Mouse (Mus musculus) midbrain, embryonic 14.5 days (tissue): Measurements from ENCODE around the gene Cbfa2t3. TPM values are rescaled to one million over a fixed set of nuclear protein-coding genes. Genes with fewer than 3 reads are reported as not detected.

Experiments used
- ATAC-seq: fragments of 200-750 bp; cut with Nextera tagmentation; 2 replicates; pipeline ENCODE4 v1.8.0; 2017; ENCODE audit warnings: moderate number of reproducible peaks, moderate library complexity; ENCODE audit not compliant: low FRiP score, low TSS enrichment
- DNase-seq: peaks from one replicate; pipeline ENCODE4 v3.0.0-alpha.2; 2015
- H3K27ac ChIP-seq: fragments of 300-500 bp; sonication (generic); replicated peaks from 2 replicates; pipeline ENCODE4 v1.5.1; 2014; ENCODE audit warnings: mild to moderate bottlenecking, low read depth, low read length, moderate library complexity
- H3K27me3 ChIP-seq: fragments of 300-500 bp; sonication (generic); 2 replicates; pipeline ENCODE4 v1.6.1; 2014; ENCODE audit warnings: low read length, control low read depth, mixed read lengths; ENCODE audit not compliant: control insufficient read depth, insufficient read depth
- H3K36me3 ChIP-seq: fragments of 300-500 bp; sonication (generic); 2 replicates; pipeline ENCODE4 v1.6.1; 2014; ENCODE audit warnings: low read length, control low read depth; ENCODE audit not compliant: control insufficient read depth, insufficient read depth
- H3K4me1 ChIP-seq: fragments of 300-500 bp; sonication (generic); 2 replicates; pipeline ENCODE4 v1.6.1; 2014; ENCODE audit warnings: mild to moderate bottlenecking, antibody characterized with exemption, low read length, control low read depth; ENCODE audit not compliant: control insufficient read depth, insufficient read depth
- H3K4me2 ChIP-seq: fragments of 300-500 bp; sonication (generic); 2 replicates; pipeline ENCODE4 v1.6.1; 2014; ENCODE audit warnings: mild to moderate bottlenecking, low read length, moderate library complexity
- H3K4me3 ChIP-seq: fragments of 300-500 bp; sonication (generic); replicated peaks from 2 replicates; pipeline ENCODE4 v1.5.1; 2014; ENCODE audit warnings: low read depth, low read length
- H3K9ac ChIP-seq: fragments of 300-500 bp; sonication (generic); replicated peaks from 2 replicates; pipeline ENCODE4 v1.6.1; 2014; ENCODE audit warnings: mild to moderate bottlenecking, low read length, moderate library complexity
- H3K9me3 ChIP-seq: fragments of 300-500 bp; sonication (generic); 2 replicates; pipeline ENCODE4 v1.6.1; 2016; ENCODE audit warnings: low read length, control low read depth, mixed read lengths; ENCODE audit not compliant: control insufficient read depth
- WGBS: fragments of 180-500 bp; shearing (Covaris S2); extraction: QIAGEN DNeasy Blood & Tissue Kit; methylation state at CpG from one replicate; pipeline ENCODE4 v1.1.7; 2014; 5-methylcytosine and 5-hydroxymethylcytosine counted together
- polyA plus RNA-seq: library from polyadenylated mRNA; unstranded; fragments of >200 nt; fragmentation: Nextera tagmentation; extraction: Ambion mirVana; gene quantifications from 2 replicates; pipeline ENCODE4 v1.2.1, GENCODE M21; 2014

Gene Cbfa2t3
- polyA plus RNA-seq, 1 experiment from 2014 or later = 25.2 TPM

DNA sequence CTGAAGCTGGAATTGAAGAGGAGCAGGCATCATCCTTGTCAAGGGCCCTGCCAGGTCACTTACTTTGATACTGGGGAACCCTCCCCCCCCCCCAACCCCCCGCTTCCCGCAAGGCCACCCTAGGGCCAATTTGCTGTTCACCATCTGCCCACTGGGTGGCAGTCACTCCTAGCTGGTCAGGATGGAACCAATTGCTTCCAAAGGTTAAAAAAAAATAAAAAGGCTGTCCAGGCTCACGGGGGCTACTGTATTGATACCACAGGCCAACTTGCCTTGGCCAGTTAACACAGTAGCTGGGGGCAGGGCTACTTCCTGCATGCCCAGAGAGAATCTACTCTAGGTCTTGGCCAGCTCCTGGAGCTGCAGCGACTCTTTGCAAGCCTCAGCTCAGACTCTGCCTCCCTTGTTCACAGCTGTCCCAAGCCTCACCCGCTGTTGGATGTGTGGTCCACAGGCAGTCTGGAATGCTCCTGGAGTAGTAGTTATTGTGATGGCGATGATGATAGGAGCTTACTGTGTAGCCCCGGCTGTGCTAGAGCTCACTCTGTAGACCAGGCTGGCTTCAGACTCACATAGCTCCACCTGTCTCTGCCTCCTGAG is 80.9 kb downstream of the Cbfa2t3 start:
- H3K4me2 ChIP-seq = no peak overlapping the region
- 38% methylated on average over 5 of the region's 7 CpGs for WGBS

DNA sequence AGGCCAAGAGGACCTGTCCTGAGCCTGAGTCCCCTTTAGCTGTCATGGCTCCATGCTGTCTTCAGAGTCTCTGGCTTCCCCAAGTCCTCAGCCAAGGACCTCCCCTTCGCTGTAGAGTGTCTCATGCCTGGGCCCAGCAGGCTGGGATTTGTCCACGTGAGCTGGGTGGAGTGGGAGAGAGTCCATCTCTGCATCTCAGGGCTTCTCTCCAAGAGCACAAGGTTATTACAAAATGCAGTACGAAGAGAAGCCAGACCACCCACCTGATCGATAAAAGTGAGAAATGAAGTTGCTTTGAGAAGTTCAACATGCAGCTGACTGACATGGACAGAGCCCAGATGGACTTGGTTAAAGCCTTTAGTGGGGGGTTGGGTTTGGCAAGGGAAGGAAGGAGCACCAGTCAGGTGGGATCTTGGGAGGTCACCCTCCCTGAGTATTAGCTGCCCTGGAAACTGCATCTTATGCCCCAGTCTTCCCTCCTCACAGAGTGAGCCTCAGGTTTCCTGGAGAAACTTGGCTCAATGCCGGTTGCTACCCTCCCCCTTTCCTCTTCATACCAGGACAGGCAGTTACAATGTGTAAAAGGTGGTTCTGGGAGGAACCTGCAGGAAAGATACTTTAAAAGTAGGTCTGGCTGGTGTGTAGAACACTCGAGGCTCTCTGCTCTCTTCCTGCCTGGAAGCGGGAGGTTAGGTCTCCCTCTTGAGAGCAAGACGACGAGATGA is 82.6 kb downstream of the Cbfa2t3 start:
- Histone ChIP-seq H3K4me1 (peaks cover 7% of the 10 kb centered on the region; the same call in 1 of the 2 replicates), H3K36me3 (peaks cover 5% of the 10 kb centered on the region), H3K4me2 (no peak overlapping the region), H3K9ac (no peak overlapping the region), H3K9me3 (no peaks in the 10 kb centered on the region), H3K4me3 (no peak overlapping the region), H3K27ac (no peak overlapping the region), H3K27me3 (no peaks in the 10 kb centered on the region)
- no peak for DNase-seq
- no peak for ATAC-seq
- WGBS = 80% methylated on average over 9 of the region's 9 CpGs

More for the DNA sequence above, 80.9 kb downstream of the Cbfa2t3 start:
- H3K36me3 ChIP-seq = peaks cover 5% of the 10 kb centered on the region
- no peaks in the 10 kb centered on the region for H3K27me3 ChIP-seq
- H3K4me3 ChIP-seq = no peak overlapping the region
- peak overlapping the region; percentile 26; the same call in 1 of the 2 replicates for H3K27ac ChIP-seq
- H3K9ac ChIP-seq = no peak overlapping the region
- no peaks in the 10 kb centered on the region for H3K4me1 ChIP-seq
- ATAC-seq = no peak
- no peaks in the 10 kb centered on the region for H3K9me3 ChIP-seq
- peak; percentile 89 for DNase-seq

DNA sequence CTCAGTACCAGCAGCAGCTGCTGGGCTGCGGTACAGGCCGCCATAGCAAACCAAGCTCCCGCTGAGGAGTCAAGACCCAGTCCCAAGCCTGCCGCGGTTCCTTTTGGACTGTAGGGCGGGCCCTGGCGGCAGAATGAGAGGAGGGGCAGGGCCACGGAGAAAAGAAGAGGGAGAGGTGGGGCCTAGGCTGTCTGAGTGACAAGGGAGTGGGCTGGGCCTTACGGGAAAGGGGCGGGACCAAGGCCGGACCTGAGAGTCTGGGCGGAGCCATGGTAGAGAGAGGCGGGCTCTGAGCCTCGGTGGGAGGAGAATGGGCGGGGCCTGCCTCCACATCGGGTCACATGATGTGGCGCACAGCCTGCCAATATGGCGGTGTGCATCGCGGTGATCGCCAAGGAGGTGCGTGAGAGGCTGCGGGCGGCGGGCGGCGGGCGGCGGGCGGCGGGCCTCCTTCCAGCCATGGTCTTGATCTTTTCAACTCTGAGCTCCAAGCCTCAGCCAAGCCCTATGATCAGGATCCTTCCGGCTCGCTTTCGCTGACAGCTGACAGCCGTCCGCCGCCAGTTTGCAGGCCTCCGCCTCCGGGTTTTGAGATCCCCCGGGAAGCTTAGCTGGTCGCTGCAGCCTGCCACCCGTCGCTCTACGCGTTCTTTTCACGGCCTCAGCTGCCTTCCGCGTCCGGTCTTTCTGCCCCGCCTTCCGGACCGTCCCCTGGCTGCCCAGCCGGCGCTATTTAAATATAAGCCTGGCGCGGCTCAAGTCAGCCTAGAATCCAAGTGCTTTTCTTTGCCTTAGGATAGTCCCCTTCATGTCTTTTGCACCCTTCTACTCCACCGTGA is 87.4 kb downstream of the Cbfa2t3 start, which contains the start of the genes Galns and Trappc2l:
Galns (minus strand) TSS at position 169 of the 839 bp plus-strand sequence.
Trappc2l (plus strand) TSS at position 346 of the 839 bp plus-strand sequence.
- peak; percentile 98 for ATAC-seq
- Histone ChIP-seq H3K4me3 (peak within 1 kb of the TSS; percentile 63), H3K36me3 (peaks cover 5% of the 10 kb centered on the region), H3K27ac (peak within 1 kb of the TSS; percentile 88), H3K27me3 (no peaks in the 10 kb centered on the region), H3K4me1 (peaks cover 11% of the 10 kb centered on the region; the same call in 1 of the 2 replicates), H3K9me3 (no peaks in the 10 kb centered on the region), H3K9ac (peak within 1 kb of the TSS; percentile 80), H3K4me2 (peak within 1 kb of the TSS; percentile 87)
- WGBS = under 1% methylated on average over 49 of the region's 57 CpGs
- peak; percentile 99 for DNase-seq

DNA sequence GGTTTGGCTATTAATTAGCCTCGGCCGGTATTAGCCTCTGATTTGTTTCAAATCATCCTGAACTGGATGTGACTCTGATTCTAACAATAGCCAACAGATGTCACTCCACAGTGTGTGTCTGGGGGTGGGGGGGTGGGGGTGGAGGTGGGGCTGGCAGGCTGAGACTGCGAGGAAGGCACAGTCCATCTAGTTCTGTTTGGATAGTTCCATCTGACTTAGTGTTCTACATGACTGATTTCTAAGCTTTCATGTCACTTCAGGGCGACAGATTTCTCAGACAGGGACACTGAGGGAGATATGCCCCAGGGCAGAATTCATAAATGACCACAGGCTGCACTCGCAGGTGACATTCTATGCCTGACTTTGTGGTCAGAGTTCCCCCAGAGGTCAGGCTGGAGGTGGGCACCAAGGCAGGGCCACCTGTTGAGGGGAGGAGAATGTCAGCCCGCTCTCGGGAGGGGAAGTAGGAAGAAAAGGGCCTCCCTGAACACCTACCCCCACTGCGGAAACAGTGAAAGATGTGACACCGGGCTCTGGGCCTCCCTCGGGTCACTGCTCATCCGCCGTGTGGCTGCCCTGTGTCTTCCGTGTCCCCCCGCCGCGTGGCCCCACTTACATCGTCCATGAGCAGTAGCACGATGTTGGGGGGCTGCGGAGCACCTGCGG is 88.2 kb downstream of the Cbfa2t3 start:
- DNase-seq = no peak
- Histone ChIP-seq H3K27me3 (no peaks in the 10 kb centered on the region), H3K36me3 (peaks cover 5% of the 10 kb centered on the region), H3K27ac (peak overlapping the region; percentile 70), H3K9ac (peak overlapping the region; percentile 54), H3K4me3 (peak overlapping the region; percentile 63), H3K9me3 (no peaks in the 10 kb centered on the region), H3K4me2 (peak overlapping the region; percentile 87), H3K4me1 (peaks cover 11% of the 10 kb centered on the region; the same call in 1 of the 2 replicates)
- WGBS = under 1% methylated on average over 20 of the region's 20 CpGs
- 0 out of 2 replicates have a peak, but pooled peaks have one; percentile 7 for ATAC-seq

DNA sequence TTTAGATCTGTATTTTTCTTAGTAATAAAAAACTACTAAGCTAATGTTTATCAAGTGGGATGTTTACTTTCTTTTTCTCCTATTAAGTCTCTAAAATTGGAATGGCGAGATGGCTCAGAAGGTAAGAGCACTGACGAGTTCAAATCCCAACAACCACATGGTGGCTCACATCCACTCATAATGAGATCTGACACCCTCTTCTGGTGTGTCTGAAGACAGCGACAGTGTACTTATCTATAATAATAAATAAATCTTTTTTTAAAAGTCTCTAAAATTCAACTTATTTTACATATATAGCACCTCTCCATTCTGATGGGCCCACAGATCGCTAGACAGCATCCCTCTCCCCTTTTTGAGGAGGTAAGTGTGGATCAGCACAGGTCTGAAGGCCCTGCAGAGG is 88.7 kb downstream of the Cbfa2t3 start:
- H3K36me3 ChIP-seq = peaks cover 3% of the 10 kb centered on the region
- ATAC-seq (no peak), DNase-seq (no peak)
- 62% methylated on average over 4 of the region's 4 CpGs for WGBS
- no peaks in the 10 kb centered on the region for H3K9me3 ChIP-seq
- no peak overlapping the region for H3K4me3 ChIP-seq
- H3K4me2 ChIP-seq = peak overlapping the region; percentile 87; the same call in 1 of the 2 replicates
- no peak overlapping the region for H3K27ac ChIP-seq
- no peak overlapping the region for H3K9ac ChIP-seq
- no peaks in the 10 kb centered on the region for H3K27me3 ChIP-seq
- peaks cover 11% of the 10 kb centered on the region; the same call in 1 of the 2 replicates for H3K4me1 ChIP-seq

DNA sequence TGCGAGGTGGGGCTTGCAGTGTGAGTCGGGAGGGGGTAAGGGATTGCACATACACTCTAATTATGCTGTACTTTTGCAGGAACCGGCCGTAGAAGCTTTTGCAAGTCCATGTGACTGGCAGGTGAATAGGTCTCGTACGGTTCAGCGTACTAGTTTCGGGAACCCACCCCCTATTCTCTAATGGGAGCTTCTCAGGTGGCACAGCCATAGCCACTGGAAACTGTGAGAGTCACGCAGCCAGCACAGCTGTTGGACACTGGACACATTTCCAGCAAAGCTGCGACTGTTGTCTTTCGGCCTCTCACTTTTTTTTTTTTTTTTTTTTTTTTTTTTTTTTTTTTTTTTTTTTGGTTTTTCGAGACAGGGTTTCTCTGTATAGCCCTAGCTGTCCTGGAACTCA is 92.1 kb downstream of the Cbfa2t3 start:
- H3K9ac ChIP-seq = no peak overlapping the region
- ATAC-seq (no peak), DNase-seq (no peak)
- no peak overlapping the region for H3K27ac ChIP-seq
- no peaks in the 10 kb centered on the region for H3K27me3 ChIP-seq
- no peak overlapping the region for H3K4me2 ChIP-seq
- H3K4me1 ChIP-seq = peaks cover 3% of the 10 kb centered on the region; the same call in 1 of the 2 replicates
- 83% methylated on average over 11 of the region's 12 CpGs for WGBS
- no peaks in the 10 kb centered on the region for H3K9me3 ChIP-seq
- H3K36me3 ChIP-seq = no peaks in the 10 kb centered on the region
- no peak overlapping the region for H3K4me3 ChIP-seq

DNA sequence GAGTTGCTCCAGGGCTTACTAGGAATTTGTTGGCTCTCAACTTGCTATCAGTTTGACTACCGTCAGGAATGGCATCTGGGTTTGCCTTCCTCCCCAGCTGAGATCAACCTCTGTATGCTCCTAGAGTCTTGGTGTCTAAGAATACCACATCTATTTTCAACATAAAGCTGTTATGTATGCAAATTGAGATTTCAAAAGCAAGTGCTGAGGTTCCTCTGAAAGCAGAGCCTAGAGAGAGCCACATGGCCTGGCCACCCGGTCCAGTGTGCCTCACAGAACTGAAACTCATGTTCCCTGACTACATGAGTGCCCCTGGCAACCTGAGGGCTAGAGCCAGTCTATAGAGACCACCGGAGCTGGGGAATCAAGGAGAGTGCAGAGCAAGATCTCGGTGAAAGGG is 93.5 kb downstream of the Cbfa2t3 start:
- no peak overlapping the region for H3K4me3 ChIP-seq
- ATAC-seq = no peak
- 86% methylated on average over 4 of the region's 4 CpGs for WGBS

DNA sequence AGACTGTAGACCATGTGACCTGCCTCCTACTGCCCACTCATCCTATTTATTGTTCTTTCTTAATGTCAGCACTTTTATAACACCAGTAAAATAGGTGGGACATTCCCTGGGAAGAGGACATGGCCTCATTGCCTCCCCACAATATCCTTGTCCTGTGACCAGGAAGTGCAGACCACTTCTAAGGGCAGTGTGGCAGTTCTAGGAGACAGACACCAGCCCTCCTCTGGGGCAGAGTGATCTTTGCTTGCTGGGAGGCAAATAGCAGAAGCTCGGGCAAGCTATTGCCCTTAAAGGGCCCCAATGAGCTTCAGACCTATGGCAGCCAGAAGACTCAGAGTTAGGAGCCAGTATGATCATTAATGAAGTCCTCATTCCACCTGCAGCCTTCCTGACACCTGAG is 94.3 kb downstream of the Cbfa2t3 start:
- Histone ChIP-seq H3K4me1 (no peaks in the 10 kb centered on the region), H3K27ac (no peak overlapping the region), H3K9me3 (no peaks in the 10 kb centered on the region), H3K4me3 (no peak overlapping the region), H3K4me2 (no peak overlapping the region), H3K9ac (no peak overlapping the region), H3K27me3 (no peaks in the 10 kb centered on the region), H3K36me3 (no peaks in the 10 kb centered on the region)
- DNase-seq (no peak), ATAC-seq (no peak)
- WGBS = 86% methylated on average over 1 of the region's 1 CpGs

More for the DNA sequence above, 93.5 kb downstream of the Cbfa2t3 start:
- H3K36me3 ChIP-seq = no peaks in the 10 kb centered on the region
- no peak overlapping the region for H3K27ac ChIP-seq
- no peaks in the 10 kb centered on the region for H3K27me3 ChIP-seq
- no peaks in the 10 kb centered on the region for H3K9me3 ChIP-seq
- DNase-seq = no peak
- no peak overlapping the region for H3K4me2 ChIP-seq
- no peak overlapping the region for H3K9ac ChIP-seq
- no peaks in the 10 kb centered on the region for H3K4me1 ChIP-seq
